Mouse (Mus musculus) bone marrow macrophage, adult 2 months (primary cell): ENCODE results near the gene Caln1. TPM values are rescaled to one million over a fixed set of nuclear protein-coding genes. Genes with fewer than 3 reads are reported as not detected.

Experiments used
- H3K27ac ChIP-seq: 2 replicates; pipeline ENCODE4 v1.5.1; 2012; ENCODE audit warnings: low read depth, low read length; ENCODE audit not compliant: insufficient read depth
- H3K4me1 ChIP-seq: 2 replicates; pipeline ENCODE4 v1.6.1; 2012; ENCODE audit warnings: low read length; ENCODE audit not compliant: control insufficient read depth, insufficient read depth
- H3K4me3 ChIP-seq: 2 replicates; pipeline ENCODE4 v1.5.1; 2012; ENCODE audit warnings: mild to moderate bottlenecking, low read length, moderate library complexity; ENCODE audit not compliant: insufficient read depth
- CTCF ChIP-seq: IDR thresholded peaks from 2 replicates; pipeline ENCODE4 v1.5.1; 2012; ENCODE audit warnings: low read depth, mild to moderate bottlenecking, low read length, moderate library complexity
- POLR2A ChIP-seq: IDR thresholded peaks from 2 replicates; pipeline ENCODE4 v1.6.1; 2012; ENCODE audit warnings: mild to moderate bottlenecking, low read depth, low read length, borderline replicate concordance
- polyA plus RNA-seq: library from polyadenylated mRNA; stranded (reverse); fragments of >200 nt; gene quantifications from 2 replicates; pipeline ENCODE4 v1.2.4, GENCODE M21; 2012; ENCODE audit not compliant: missing spikeins, insufficient read depth, insufficient read length

The Caln1 gene
- polyA plus RNA-seq, 1 experiment = not detected

DNA sequence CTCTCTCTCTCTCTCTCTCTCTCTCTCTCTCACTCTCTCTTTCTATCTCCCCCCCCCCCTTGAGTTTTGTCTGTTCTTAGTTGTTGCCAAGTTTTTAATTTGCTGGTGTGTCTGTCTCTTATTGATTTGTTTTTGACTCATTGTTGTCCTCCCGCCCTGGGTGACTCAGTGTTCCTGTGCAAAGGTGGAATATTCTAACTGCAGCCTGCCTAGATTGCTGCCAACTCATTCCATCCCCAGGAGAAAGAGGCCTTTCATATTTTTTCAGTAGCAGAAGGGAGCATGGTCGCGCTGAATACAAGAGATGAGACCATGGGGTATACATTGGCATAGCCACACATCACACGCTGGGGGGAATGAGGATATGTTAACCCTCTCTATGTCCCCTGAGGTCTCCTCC lies 335.6 kb downstream of the Caln1 start:
- Histone ChIP-seq H3K27ac (no peak overlapping the region), H3K4me3 (no peak overlapping the region), H3K4me1 (no peaks in the 10 kb centered on the region)
- TF ChIP-seq POLR2A = no peak
- no peak for TF ChIP-seq CTCF

DNA sequence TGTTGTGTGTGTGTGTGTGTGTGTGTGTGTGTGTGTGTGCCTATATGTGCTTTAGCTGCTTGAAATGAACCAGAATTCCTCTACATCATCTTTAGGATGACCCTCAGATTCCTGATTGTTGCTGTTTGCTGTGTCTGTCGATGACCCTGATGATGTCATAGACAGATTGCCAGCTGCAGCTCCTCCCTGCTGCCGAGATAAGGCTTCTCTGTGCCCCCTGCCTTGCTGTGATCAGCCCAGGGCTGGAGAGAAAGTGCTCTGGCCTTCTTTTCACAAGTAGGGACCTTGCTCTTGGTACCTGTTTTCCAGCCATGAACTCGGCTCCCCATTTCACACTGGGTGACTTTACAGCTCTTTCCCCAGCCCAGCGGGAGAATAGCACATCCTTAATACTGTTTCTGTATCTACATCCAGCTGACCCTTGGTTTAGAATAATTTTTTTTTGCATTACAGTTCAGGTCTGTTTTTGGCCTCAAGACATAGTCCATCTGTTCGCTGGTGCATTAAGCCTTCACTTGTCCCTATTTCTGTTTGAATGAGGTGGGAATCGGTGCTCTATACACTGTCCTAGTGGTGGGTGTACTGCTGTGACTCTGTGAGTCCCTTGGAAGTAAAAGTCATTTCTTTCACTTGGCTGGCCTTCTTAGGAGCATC lies 337.1 kb downstream of the Caln1 start:
- Histone ChIP-seq H3K4me1 (no peaks in the 10 kb centered on the region), H3K4me3 (no peak overlapping the region), H3K27ac (no peak overlapping the region)
- TF ChIP-seq POLR2A (no peak), CTCF (no peak)

GRCm38 (mm10) chr5:130707755-130708154 lies 338.5 kb downstream of the Caln1 start:
- no peak for TF ChIP-seq CTCF
- no peak for TF ChIP-seq POLR2A
- no peak overlapping the region for H3K4me3 ChIP-seq
- no peak overlapping the region for H3K27ac ChIP-seq
- H3K4me1 ChIP-seq = no peaks in the 10 kb centered on the region

- TF ChIP-seq CTCF = no peak
- TF ChIP-seq POLR2A = no peak
- H3K27ac ChIP-seq = no peak overlapping the region
- no peaks in the 10 kb centered on the region for H3K4me1 ChIP-seq
- no peak overlapping the region for H3K4me3 ChIP-seq
Observed at GRCm38 (mm10) chr5:130708616-130709015, 339.4 kb downstream of the Caln1 start.

DNA sequence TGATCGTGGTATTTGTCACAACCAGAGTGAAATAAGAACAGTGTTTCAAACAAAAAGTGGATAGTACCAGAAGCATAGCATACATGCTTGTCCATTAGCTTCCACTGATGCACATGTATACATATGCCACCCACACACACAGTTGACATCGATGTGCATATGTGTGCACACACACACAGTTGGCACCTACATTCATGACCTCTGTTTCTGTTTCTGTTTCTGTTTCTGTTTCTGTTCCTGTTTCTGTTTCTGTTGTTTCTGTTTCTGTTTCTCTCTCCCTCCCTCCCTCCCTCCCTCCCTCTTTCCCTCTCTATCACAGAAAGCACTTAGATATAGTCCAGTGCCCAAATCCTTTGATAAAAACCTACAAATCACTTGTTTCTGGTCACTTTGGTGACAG lies 342.4 kb downstream of the Caln1 start:
- TF ChIP-seq POLR2A (no peak), CTCF (no peak)
- Histone ChIP-seq H3K4me1 (no peaks in the 10 kb centered on the region), H3K27ac (no peak overlapping the region), H3K4me3 (no peak overlapping the region)

GRCm38 (mm10) chr5:130712281-130712680 lies 343.0 kb downstream of the Caln1 start:
- no peak overlapping the region for H3K27ac ChIP-seq
- TF ChIP-seq POLR2A (no peak), CTCF (no peak)
- no peak overlapping the region for H3K4me3 ChIP-seq
- no peaks in the 10 kb centered on the region for H3K4me1 ChIP-seq

GRCm38 (mm10) chr5:130715181-130715580 lies 345.9 kb downstream of the Caln1 start:
- no peak overlapping the region for H3K4me3 ChIP-seq
- TF ChIP-seq POLR2A (no peak), CTCF (no peak)
- no peaks in the 10 kb centered on the region for H3K4me1 ChIP-seq
- no peak overlapping the region for H3K27ac ChIP-seq

DNA sequence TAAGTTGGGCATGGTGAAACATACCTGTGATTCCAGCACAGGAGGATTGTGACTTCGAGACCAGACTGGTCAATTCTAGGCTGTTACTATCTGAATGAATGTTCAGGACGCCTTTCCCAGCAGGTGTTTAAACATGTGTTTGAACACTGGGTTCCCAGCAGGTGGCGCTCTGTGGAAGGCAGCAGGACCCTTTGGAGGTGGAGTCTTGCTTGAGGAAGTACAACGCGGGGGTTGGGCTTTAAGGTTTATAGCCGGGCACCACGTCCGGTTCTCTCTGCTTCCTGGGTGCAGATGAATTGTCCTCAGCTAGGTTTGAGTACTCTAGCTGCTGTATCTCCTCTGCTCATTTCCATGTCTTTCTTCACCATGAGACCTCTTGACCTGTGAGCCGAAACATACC lies 349.1 kb downstream of the Caln1 start:
- H3K27ac ChIP-seq = no peak overlapping the region
- no peak overlapping the region for H3K4me3 ChIP-seq
- TF ChIP-seq POLR2A (no peak), CTCF (no peak)
- no peaks in the 10 kb centered on the region for H3K4me1 ChIP-seq

DNA sequence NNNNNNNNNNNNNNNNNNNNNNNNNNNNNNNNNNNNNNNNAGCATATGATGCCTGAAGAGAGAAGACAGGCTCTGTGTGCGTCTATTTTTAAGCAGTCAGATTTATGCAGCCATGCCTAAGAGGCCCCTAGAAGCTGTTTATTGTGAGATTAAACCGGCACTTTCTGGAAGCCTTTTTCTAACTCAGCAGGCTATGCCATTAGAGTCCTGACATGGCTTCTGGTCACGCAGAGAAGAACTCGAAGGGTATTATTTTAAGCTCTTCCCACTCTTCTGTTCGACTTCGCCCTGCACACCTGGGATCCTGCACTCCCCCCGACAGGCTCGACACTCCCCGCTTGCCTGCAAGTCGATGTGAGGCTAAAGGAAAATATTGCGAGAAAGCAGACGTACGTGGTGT lies 372.9 kb downstream of the Caln1 start:
- no peak overlapping the region for H3K4me3 ChIP-seq
- no peak overlapping the region for H3K27ac ChIP-seq
- no peaks in the 10 kb centered on the region for H3K4me1 ChIP-seq
- no peak for TF ChIP-seq POLR2A
- no peak for TF ChIP-seq CTCF

GRCm38 (mm10) chr5:130757517-130757916 lies 388.3 kb downstream of the Caln1 start:
- Histone ChIP-seq H3K27ac (no peak overlapping the region), H3K4me3 (no peak overlapping the region), H3K4me1 (no peaks in the 10 kb centered on the region)
- TF ChIP-seq CTCF (no peak), POLR2A (no peak)

DNA sequence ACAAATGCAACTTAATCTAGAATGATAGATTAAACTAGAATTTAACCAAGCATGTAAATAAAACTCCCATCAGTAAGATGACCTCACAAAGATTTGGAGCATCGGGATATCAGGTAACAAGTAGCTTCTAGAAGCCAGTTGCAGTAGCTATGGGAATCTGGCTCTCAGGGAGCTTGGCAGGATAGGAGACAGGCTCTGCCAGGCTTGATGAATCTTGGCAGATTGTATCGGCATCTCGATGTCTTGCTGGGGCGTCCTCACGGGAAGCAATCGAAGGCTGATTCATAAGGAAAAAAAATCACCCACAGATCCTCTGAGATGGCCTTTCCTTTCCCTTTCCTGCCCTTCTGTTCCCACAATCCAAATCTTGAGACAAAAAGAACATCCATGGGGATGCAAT lies 396.5 kb downstream of the Caln1 start:
- no peak overlapping the region for H3K27ac ChIP-seq
- no peak overlapping the region for H3K4me3 ChIP-seq
- no peak for TF ChIP-seq CTCF
- no peak for TF ChIP-seq POLR2A
- H3K4me1 ChIP-seq = no peaks in the 10 kb centered on the region
